Mouse (Mus musculus) forebrain, embryonic 15.5 days (tissue): Measurements from ENCODE around the gene Slc22a23. TPM values are rescaled to one million over a fixed set of nuclear protein-coding genes. Genes with fewer than 3 reads are reported as not detected.

ENCODE experiments used
- ATAC-seq: fragments of 200-750 bp; cut with Nextera tagmentation; replicated peaks from 2 replicates; pipeline ENCODE4 v1.8.0; 2017; ENCODE audit warnings: mild to moderate bottlenecking, moderate TSS enrichment, moderate library complexity
- H3K27ac ChIP-seq: fragments of 300-500 bp; sonication (generic); replicated peaks from 2 replicates; pipeline ENCODE4 v1.5.1; 2015; ENCODE audit warnings: mild to moderate bottlenecking, inconsistent platforms
- H3K27me3 ChIP-seq: fragments of 300-500 bp; sonication (generic); 2 replicates; pipeline ENCODE4 v1.6.1; 2015; ENCODE audit warnings: inconsistent platforms
- H3K36me3 ChIP-seq: fragments of 300-500 bp; sonication (generic); 2 replicates; pipeline ENCODE4 v1.6.1; 2015; ENCODE audit warnings: mild to moderate bottlenecking, inconsistent platforms
- H3K4me1 ChIP-seq: fragments of 300-500 bp; sonication (generic); 2 replicates; pipeline ENCODE4 v1.6.1; 2015; ENCODE audit warnings: inconsistent platforms
- H3K4me2 ChIP-seq: fragments of 300-500 bp; sonication (generic); replicated peaks from 2 replicates; pipeline ENCODE4 v1.6.1; 2015; ENCODE audit warnings: mild to moderate bottlenecking, inconsistent platforms
- H3K4me3 ChIP-seq: fragments of 300-500 bp; sonication (generic); 2 replicates; pipeline ENCODE4 v1.5.1; 2015; ENCODE audit warnings: mild to moderate bottlenecking, inconsistent platforms
- H3K9ac ChIP-seq: fragments of 300-500 bp; sonication (generic); replicated peaks from 2 replicates; pipeline ENCODE4 v1.6.1; 2015; ENCODE audit warnings: mild to moderate bottlenecking, inconsistent platforms
- H3K9me3 ChIP-seq: fragments of 300-500 bp; sonication (generic); 2 replicates; pipeline ENCODE4 v1.6.1; 2016; ENCODE audit warnings: inconsistent platforms
- WGBS: fragments of 180-500 bp; shearing (Covaris S2); methylation state at CpG from one replicate; pipeline ENCODE4 v1.1.7; 2015; ENCODE audit warnings: mixed read lengths; 5-methylcytosine and 5-hydroxymethylcytosine counted together
- polyA plus RNA-seq: library from polyadenylated mRNA; unstranded; fragments of >200 nt; fragmentation: Nextera tagmentation; extraction: Ambion mirVana; gene quantifications from 2 replicates; pipeline ENCODE4 v1.2.1, GENCODE M21; 2015

The Slc22a23 gene
- polyA plus RNA-seq, 1 experiment from 2014 or later, result 11.3 TPM

GRCm38 (mm10) chr13:34272275-34273054 is 72.5 kb downstream of the Slc22a23 start:
- no peaks in the 10 kb centered on the region for H3K27me3 ChIP-seq
- H3K27ac ChIP-seq, result no peak overlapping the region
- no peak for ATAC-seq
- peaks cover 31% of the 10 kb centered on the region for H3K4me1 ChIP-seq
- H3K4me3 ChIP-seq, result no peak overlapping the region
- H3K4me2 ChIP-seq, result no peak overlapping the region
- WGBS, result 20% methylated on average over 8 of the region's 8 CpGs
- no peaks in the 10 kb centered on the region for H3K9me3 ChIP-seq
- no peaks in the 10 kb centered on the region for H3K36me3 ChIP-seq
- no peak overlapping the region for H3K9ac ChIP-seq

DNA sequence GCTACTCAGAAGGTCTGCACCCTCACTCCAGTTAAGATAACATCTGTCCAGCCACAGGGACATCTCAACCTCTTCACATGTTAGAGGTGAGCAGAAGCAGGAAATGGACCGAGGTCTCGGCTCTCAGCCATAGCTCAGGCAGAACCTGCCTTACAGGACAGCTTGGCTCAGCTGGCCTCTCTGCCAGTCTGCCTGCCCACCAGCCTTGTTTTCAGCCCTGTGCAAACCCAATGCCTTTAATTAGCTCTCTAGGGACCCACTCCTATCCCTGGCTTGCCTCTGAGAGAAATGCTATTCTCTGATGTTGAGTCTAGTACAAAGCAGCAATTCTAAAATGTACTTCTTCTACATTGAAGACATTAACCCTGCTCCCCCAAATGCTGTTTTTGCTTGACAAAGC is 73.3 kb downstream of the Slc22a23 start:
- WGBS, result 66% methylated on average over 2 of the region's 2 CpGs
- ATAC-seq, result no peak

GRCm38 (mm10) chr13:34270886-34271602 is 73.9 kb downstream of the Slc22a23 start:
- Histone ChIP-seq H3K27ac (no peak overlapping the region), H3K9me3 (no peaks in the 10 kb centered on the region), H3K4me3 (no peak overlapping the region), H3K4me1 (peaks cover 31% of the 10 kb centered on the region), H3K4me2 (no peak overlapping the region), H3K36me3 (no peaks in the 10 kb centered on the region), H3K9ac (no peak overlapping the region), H3K27me3 (no peaks in the 10 kb centered on the region)
- WGBS, result 89% methylated on average over 5 of the region's 5 CpGs
- ATAC-seq, result no peak

More for the DNA sequence above, 73.3 kb downstream of the Slc22a23 start:
- Histone ChIP-seq H3K27me3 (no peaks in the 10 kb centered on the region), H3K27ac (no peak overlapping the region), H3K4me2 (no peak overlapping the region), H3K9ac (no peak overlapping the region), H3K4me3 (no peak overlapping the region), H3K36me3 (no peaks in the 10 kb centered on the region), H3K9me3 (no peaks in the 10 kb centered on the region), H3K4me1 (peaks cover 31% of the 10 kb centered on the region)

DNA sequence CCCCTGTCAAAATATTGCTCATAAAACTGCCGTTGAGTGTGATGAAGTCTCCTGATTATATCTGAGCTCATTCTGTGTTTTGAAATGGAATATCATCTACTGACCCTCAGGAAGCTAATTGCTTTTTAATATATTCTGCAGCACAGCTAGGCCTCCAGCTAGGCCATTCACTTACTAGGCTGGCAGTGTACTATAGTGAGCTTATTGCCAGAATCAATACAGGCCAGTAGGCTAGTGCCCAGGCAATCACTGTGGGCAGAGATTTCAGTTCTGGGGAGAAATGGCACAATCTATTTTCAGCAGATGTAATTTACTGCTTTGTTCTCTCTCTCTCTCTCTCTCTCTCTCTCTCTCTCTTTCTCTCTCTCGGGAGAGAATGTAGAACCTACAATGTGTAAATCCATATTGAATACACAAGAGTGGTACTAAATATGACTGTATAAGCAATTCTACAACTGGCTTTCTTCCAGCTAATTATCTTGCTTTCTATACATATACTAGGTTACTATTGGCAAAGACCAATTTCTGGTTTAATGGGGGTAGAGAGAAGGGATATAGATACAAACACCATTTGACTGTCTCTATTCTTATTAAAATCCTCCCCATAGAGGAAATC is 75.5 kb downstream of the Slc22a23 start:
- no peak overlapping the region for H3K4me3 ChIP-seq
- WGBS, result 22% methylated on average over 2 of the region's 2 CpGs
- peak overlapping the region; percentile 16 for H3K27ac ChIP-seq
- H3K4me2 ChIP-seq, result no peak overlapping the region
- H3K9ac ChIP-seq, result no peak overlapping the region
- no peaks in the 10 kb centered on the region for H3K9me3 ChIP-seq
- H3K27me3 ChIP-seq, result no peaks in the 10 kb centered on the region
- peaks cover 31% of the 10 kb centered on the region for H3K4me1 ChIP-seq
- H3K36me3 ChIP-seq, result no peaks in the 10 kb centered on the region
- peak; percentile 60 for ATAC-seq

DNA sequence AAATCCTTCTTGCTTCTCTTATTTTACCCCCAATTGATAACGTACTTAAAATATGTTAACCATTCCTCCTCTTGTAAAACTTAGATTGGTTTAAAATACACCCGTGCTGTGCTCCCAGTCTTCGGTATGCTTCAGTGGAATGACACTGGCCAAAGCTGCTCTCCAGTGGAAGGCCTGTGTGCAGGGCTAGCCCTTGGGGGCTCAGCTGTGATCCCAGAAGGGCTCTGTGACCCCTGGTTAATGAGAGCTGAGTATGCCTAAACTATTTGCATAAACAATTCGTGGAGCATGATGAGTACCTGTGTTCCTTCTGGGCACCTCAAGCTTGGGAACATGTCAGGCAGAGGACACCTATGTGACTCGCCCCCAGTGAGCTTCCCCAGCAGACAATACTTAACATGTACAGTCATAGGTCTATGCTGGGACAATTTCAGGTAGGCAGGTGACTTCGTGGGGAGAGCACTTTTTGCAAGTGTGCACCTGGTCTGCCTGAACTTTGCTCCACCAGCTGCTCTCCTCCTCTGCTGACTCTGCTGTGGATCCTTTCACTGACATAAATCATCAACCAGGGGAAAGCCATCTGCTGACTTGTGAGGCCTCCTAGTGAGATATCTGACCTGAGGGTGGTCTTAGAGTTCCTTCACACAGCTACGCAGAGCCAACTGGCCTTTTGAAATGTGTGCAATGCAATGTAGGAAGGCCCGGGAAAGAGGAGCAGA is 77.9 kb downstream of the Slc22a23 start:
- no peaks in the 10 kb centered on the region for H3K9me3 ChIP-seq
- no peak overlapping the region for H3K4me2 ChIP-seq
- no peaks in the 10 kb centered on the region for H3K27me3 ChIP-seq
- H3K27ac ChIP-seq, result no peak overlapping the region
- no peak overlapping the region for H3K9ac ChIP-seq
- ATAC-seq, result no peak
- H3K36me3 ChIP-seq, result no peaks in the 10 kb centered on the region
- H3K4me1 ChIP-seq, result peaks cover 22% of the 10 kb centered on the region
- WGBS, result 83% methylated on average over 8 of the region's 8 CpGs
- no peak overlapping the region for H3K4me3 ChIP-seq

- Histone ChIP-seq H3K27ac (no peak overlapping the region), H3K4me2 (no peak overlapping the region), H3K4me1 (peaks cover 12% of the 10 kb centered on the region; the same call in 1 of the 2 replicates), H3K27me3 (no peaks in the 10 kb centered on the region), H3K9me3 (no peaks in the 10 kb centered on the region), H3K4me3 (no peak overlapping the region), H3K36me3 (no peaks in the 10 kb centered on the region), H3K9ac (no peak overlapping the region)
- ATAC-seq, result no peak
- 97% methylated on average over 8 of the region's 8 CpGs for WGBS
These were observed 78.9 kb downstream of the Slc22a23 start for GRCm38 (mm10) chr13:34266067-34266466.

DNA sequence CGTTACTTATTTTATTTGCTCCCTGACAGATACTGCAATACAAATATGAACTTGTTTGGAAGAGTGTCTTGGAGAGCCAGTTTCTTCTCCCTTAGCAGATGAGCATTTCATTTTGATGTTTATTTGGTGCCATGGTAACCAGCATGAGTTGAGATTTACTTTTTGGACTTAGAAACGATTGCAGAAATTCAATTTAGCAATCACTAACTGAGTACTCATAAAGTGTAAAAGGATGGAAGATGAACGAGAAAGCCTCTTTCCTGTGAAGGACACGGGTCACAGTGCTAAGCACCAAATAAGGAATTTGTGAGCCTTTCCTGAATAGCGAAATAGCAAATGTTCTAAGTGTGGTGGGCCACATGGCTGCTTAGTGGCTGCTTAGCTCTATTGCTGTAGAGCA is 79.4 kb downstream of the Slc22a23 start:
- Histone ChIP-seq H3K27me3 (no peaks in the 10 kb centered on the region), H3K4me2 (no peak overlapping the region), H3K9ac (no peak overlapping the region), H3K36me3 (no peaks in the 10 kb centered on the region), H3K4me1 (peaks cover 10% of the 10 kb centered on the region; the same call in 1 of the 2 replicates), H3K9me3 (no peaks in the 10 kb centered on the region), H3K27ac (no peak overlapping the region), H3K4me3 (no peak overlapping the region)
- 86% methylated on average over 5 of the region's 5 CpGs for WGBS
- ATAC-seq, result no peak

GRCm38 (mm10) chr13:34265022-34265565 is 79.9 kb downstream of the Slc22a23 start:
- Histone ChIP-seq H3K27me3 (no peaks in the 10 kb centered on the region), H3K4me3 (no peak overlapping the region), H3K9ac (no peak overlapping the region), H3K27ac (no peak overlapping the region), H3K4me2 (no peak overlapping the region), H3K9me3 (no peaks in the 10 kb centered on the region), H3K36me3 (no peaks in the 10 kb centered on the region), H3K4me1 (peaks cover 8% of the 10 kb centered on the region; the same call in 1 of the 2 replicates)
- WGBS, result 94% methylated on average over 3 of the region's 3 CpGs
- no peak for ATAC-seq

- 60% methylated on average over 2 of the region's 2 CpGs for WGBS
- H3K9ac ChIP-seq, result no peak overlapping the region
- H3K9me3 ChIP-seq, result no peaks in the 10 kb centered on the region
- ATAC-seq, result no peak
- H3K27me3 ChIP-seq, result no peaks in the 10 kb centered on the region
- peaks cover 3% of the 10 kb centered on the region; the same call in 1 of the 2 replicates for H3K4me1 ChIP-seq
- H3K36me3 ChIP-seq, result no peaks in the 10 kb centered on the region
- no peak overlapping the region for H3K27ac ChIP-seq
- H3K4me2 ChIP-seq, result no peak overlapping the region
- no peak overlapping the region for H3K4me3 ChIP-seq
These were observed 80.5 kb downstream of the Slc22a23 start for GRCm38 (mm10) chr13:34264508-34264907.

- Histone ChIP-seq H3K4me3 (no peak overlapping the region), H3K4me1 (peaks cover 10% of the 10 kb centered on the region; the same call in 1 of the 2 replicates), H3K4me2 (no peak overlapping the region), H3K27ac (no peak overlapping the region), H3K9ac (no peak overlapping the region), H3K27me3 (no peaks in the 10 kb centered on the region), H3K9me3 (no peaks in the 10 kb centered on the region), H3K36me3 (no peaks in the 10 kb centered on the region)
- no peak for ATAC-seq
- WGBS, result 95% methylated on average over 3 of the region's 3 CpGs
These were observed 86.2 kb downstream of the Slc22a23 start for GRCm38 (mm10) chr13:34258765-34259164.

- ATAC-seq, result no peak
- H3K36me3 ChIP-seq, result no peaks in the 10 kb centered on the region
- no peak overlapping the region for H3K27ac ChIP-seq
- no peak overlapping the region for H3K4me3 ChIP-seq
- peaks cover 10% of the 10 kb centered on the region; the same call in 1 of the 2 replicates for H3K4me1 ChIP-seq
- H3K9me3 ChIP-seq, result no peaks in the 10 kb centered on the region
- H3K9ac ChIP-seq, result no peak overlapping the region
- 93% methylated on average over 7 of the region's 7 CpGs for WGBS
- H3K4me2 ChIP-seq, result no peak overlapping the region
- H3K27me3 ChIP-seq, result no peaks in the 10 kb centered on the region
These were observed 87.8 kb downstream of the Slc22a23 start for GRCm38 (mm10) chr13:34257177-34257576.
